Mouse (Mus musculus): ENCODE measurements around the gene Trmt5. TPM values are rescaled to one million over a fixed set of nuclear protein-coding genes. Genes with fewer than 3 reads are reported as not detected.

The Trmt5 gene
- polyA plus RNA-seq (2015; fragmentation: Nextera tagmentation; extraction: Ambion mirVana): 15.4 and 17.6 TPM in 2 replicates

GRCm38 (mm10) chr12:73286287-73287092 is at the start of gene Trmt5, which contains the start of gene Slc38a6:
TSS of gene Trmt5 (minus strand) at chr12:73286710.
TSS of gene Slc38a6 (plus strand) at chr12:73286779.
- Histone ChIP-seq H3K4me1 (peaks cover 5% of the 10 kb centered on the region), H3K4me3 (replicated peaks) (peak within 1 kb of the TSS; percentile 70), H3K27me3 (replicated peaks) (no peaks in the 10 kb centered on the region), H3K27ac (peak within 1 kb of the TSS; percentile 70), H3K9ac (peak within 1 kb of the TSS; percentile 81; the same call in 1 of the 2 replicates), H3K36me3 (0 out of 2 replicates have a peak, but pooled peaks cover 1% of the 10 kb centered on the region), H3K4me2 (peak within 1 kb of the TSS; percentile 75), H3K9me3 (no peaks in the 10 kb centered on the region)
- peak; percentile 95 for ATAC-seq (ENCODE audit: insufficient read depth, low FRiP score, low read depth)
- under 1% methylated on average over 53 of the region's 53 CpGs for WGBS

GRCm38 (mm10) chr12:73334051-73334551 is 47.6 kb upstream of the Trmt5 start:
- 47% methylated on average over 8 of the region's 8 CpGs for WGBS
- no peak for ATAC-seq (ENCODE audit: insufficient read depth, low FRiP score, low read depth)
- Histone ChIP-seq H3K27ac (no peak overlapping the region), H3K27me3 (replicated peaks) (no peaks in the 10 kb centered on the region), H3K4me3 (replicated peaks) (no peak overlapping the region), H3K9me3 (no peaks in the 10 kb centered on the region), H3K4me2 (no peak overlapping the region), H3K36me3 (no peaks in the 10 kb centered on the region), H3K4me1 (no peaks in the 10 kb centered on the region), H3K9ac (no peak overlapping the region)

GRCm38 (mm10) chr12:73332701-73333100 is 46.2 kb upstream of the Trmt5 start:
- Histone ChIP-seq H3K4me1 (no peaks in the 10 kb centered on the region), H3K4me2 (no peak overlapping the region), H3K9me3 (no peaks in the 10 kb centered on the region), H3K36me3 (no peaks in the 10 kb centered on the region), H3K27ac (no peak overlapping the region), H3K27me3 (replicated peaks) (no peaks in the 10 kb centered on the region), H3K4me3 (replicated peaks) (no peak overlapping the region), H3K9ac (no peak overlapping the region)
- 72% methylated on average over 4 of the region's 4 CpGs for WGBS
- no peak for ATAC-seq (ENCODE audit: insufficient read depth, low FRiP score, low read depth)

- Histone ChIP-seq H3K4me1 (no peaks in the 10 kb centered on the region), H3K36me3 (no peaks in the 10 kb centered on the region), H3K27me3 (replicated peaks) (no peaks in the 10 kb centered on the region), H3K27ac (no peak overlapping the region), H3K4me2 (no peak overlapping the region), H3K9ac (no peak overlapping the region), H3K4me3 (replicated peaks) (no peak overlapping the region), H3K9me3 (no peaks in the 10 kb centered on the region)
- no peak for ATAC-seq (ENCODE audit: insufficient read depth, low FRiP score, low read depth)
- WGBS: 81% methylated on average over 7 of the region's 7 CpGs
Observed at GRCm38 (mm10) chr12:73330236-73330635, 43.7 kb upstream of the Trmt5 start.

GRCm38 (mm10) chr12:73328448-73329167 is 42.1 kb upstream of the Trmt5 start:
- no peak for ATAC-seq (ENCODE audit: insufficient read depth, low FRiP score, low read depth)
- Histone ChIP-seq H3K4me2 (no peak overlapping the region), H3K27ac (no peak overlapping the region), H3K9ac (no peak overlapping the region), H3K27me3 (replicated peaks) (no peaks in the 10 kb centered on the region), H3K36me3 (no peaks in the 10 kb centered on the region), H3K4me1 (no peaks in the 10 kb centered on the region), H3K4me3 (replicated peaks) (no peak overlapping the region), H3K9me3 (no peaks in the 10 kb centered on the region)
- 78% methylated on average over 4 of the region's 4 CpGs for WGBS

- WGBS: 58% methylated on average over 3 of the region's 3 CpGs
- Histone ChIP-seq H3K9me3 (no peaks in the 10 kb centered on the region), H3K4me3 (replicated peaks) (no peak overlapping the region), H3K27ac (no peak overlapping the region), H3K4me1 (no peaks in the 10 kb centered on the region), H3K9ac (no peak overlapping the region), H3K36me3 (no peaks in the 10 kb centered on the region), H3K27me3 (replicated peaks) (no peaks in the 10 kb centered on the region), H3K4me2 (no peak overlapping the region)
- ATAC-seq (ENCODE audit: insufficient read depth, low FRiP score, low read depth): no peak
Observed at GRCm38 (mm10) chr12:73327381-73327780, 40.9 kb upstream of the Trmt5 start.

- Histone ChIP-seq H3K9me3 (no peaks in the 10 kb centered on the region), H3K4me1 (no peaks in the 10 kb centered on the region), H3K4me2 (no peak overlapping the region), H3K27me3 (replicated peaks) (no peaks in the 10 kb centered on the region), H3K27ac (no peak overlapping the region), H3K36me3 (no peaks in the 10 kb centered on the region), H3K4me3 (replicated peaks) (no peak overlapping the region), H3K9ac (no peak overlapping the region)
- ATAC-seq (ENCODE audit: insufficient read depth, low FRiP score, low read depth): no peak
- 17% methylated on average over 4 of the region's 4 CpGs for WGBS
Observed at GRCm38 (mm10) chr12:73325617-73326016, 39.1 kb upstream of the Trmt5 start.

GRCm38 (mm10) chr12:73325181-73325580 is 38.7 kb upstream of the Trmt5 start:
- no peaks in the 10 kb centered on the region for H3K36me3 ChIP-seq
- H3K4me1 ChIP-seq: no peaks in the 10 kb centered on the region
- no peak for ATAC-seq (ENCODE audit: insufficient read depth, low FRiP score, low read depth)
- H3K4me3 ChIP-seq (replicated peaks): no peak overlapping the region
- H3K27ac ChIP-seq: no peak overlapping the region
- H3K4me2 ChIP-seq: no peak overlapping the region
- H3K27me3 ChIP-seq (replicated peaks): no peaks in the 10 kb centered on the region
- H3K9me3 ChIP-seq: no peaks in the 10 kb centered on the region
- 52% methylated on average over 2 of the region's 2 CpGs for WGBS
- H3K9ac ChIP-seq: no peak overlapping the region

- Histone ChIP-seq H3K27ac (no peak overlapping the region), H3K36me3 (no peaks in the 10 kb centered on the region), H3K4me3 (replicated peaks) (no peak overlapping the region), H3K4me1 (no peaks in the 10 kb centered on the region), H3K9me3 (no peaks in the 10 kb centered on the region), H3K27me3 (replicated peaks) (no peaks in the 10 kb centered on the region), H3K9ac (no peak overlapping the region), H3K4me2 (no peak overlapping the region)
- ATAC-seq (ENCODE audit: insufficient read depth, low FRiP score, low read depth): no peak
- WGBS: 79% methylated on average over 1 of the region's 1 CpGs
Observed at GRCm38 (mm10) chr12:73324742-73325141, 38.2 kb upstream of the Trmt5 start.

GRCm38 (mm10) chr12:73324180-73324586 is 37.7 kb upstream of the Trmt5 start:
- H3K4me2 ChIP-seq: no peak overlapping the region
- no peaks in the 10 kb centered on the region for H3K27me3 ChIP-seq (replicated peaks)
- no peaks in the 10 kb centered on the region for H3K9me3 ChIP-seq
- no peaks in the 10 kb centered on the region for H3K4me1 ChIP-seq
- no peaks in the 10 kb centered on the region for H3K36me3 ChIP-seq
- H3K4me3 ChIP-seq (replicated peaks): no peak overlapping the region
- no peak for ATAC-seq (ENCODE audit: insufficient read depth, low FRiP score, low read depth)
- H3K27ac ChIP-seq: no peak overlapping the region
- 81% methylated on average over 8 of the region's 8 CpGs for WGBS
- no peak overlapping the region for H3K9ac ChIP-seq

- ATAC-seq (ENCODE audit: insufficient read depth, low FRiP score, low read depth): no peak
- H3K36me3 ChIP-seq: no peaks in the 10 kb centered on the region
- 89% methylated on average over 7 of the region's 7 CpGs for WGBS
- no peak overlapping the region for H3K27ac ChIP-seq
- no peak overlapping the region for H3K9ac ChIP-seq
- no peak overlapping the region for H3K4me3 ChIP-seq (replicated peaks)
- no peaks in the 10 kb centered on the region for H3K9me3 ChIP-seq
- H3K4me1 ChIP-seq: no peaks in the 10 kb centered on the region
- H3K27me3 ChIP-seq (replicated peaks): no peaks in the 10 kb centered on the region
- H3K4me2 ChIP-seq: no peak overlapping the region
Observed at GRCm38 (mm10) chr12:73317706-73318686, 31.5 kb upstream of the Trmt5 start.
